Mouse (Mus musculus) E14TG2a.4 (cell line): Measurements from ENCODE around the gene Rtel1.

Source experiments
- CTCF ChIP-seq: conservative IDR thresholded peaks from 2 replicates; pipeline ENCODE4 v1.5.1; 2014; ENCODE audit warnings: low read length
- POU5F1 ChIP-seq: IDR thresholded peaks from 2 replicates; pipeline ENCODE4 v1.6.1; 2014; ENCODE audit warnings: low read length, borderline replicate concordance

DNA sequence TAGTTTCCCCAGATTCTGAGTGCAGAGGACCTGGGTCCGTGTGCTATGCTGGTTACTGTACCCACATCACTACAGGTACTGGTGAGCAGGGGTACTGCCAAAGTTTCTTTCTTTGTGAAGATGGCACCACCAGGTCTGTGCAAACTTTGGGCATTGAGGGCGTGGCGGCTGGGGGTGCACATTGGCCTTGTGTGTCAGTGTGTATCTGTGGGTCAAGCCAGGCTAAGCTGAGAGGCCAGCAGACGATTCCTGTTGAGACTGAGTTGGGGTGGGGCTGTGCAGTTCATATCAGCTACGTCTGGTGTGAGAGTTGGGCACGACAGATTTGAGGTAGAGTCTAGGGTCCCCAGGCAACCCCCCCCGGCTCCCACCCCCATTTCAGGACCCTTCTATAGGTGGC is 64.9 kb downstream of the Rtel1 start:
- no peak for TF ChIP-seq CTCF
- TF ChIP-seq POU5F1, result no peak
